Mouse (Mus musculus): ENCODE data around the gene 1110017D15Rik. TPM values are rescaled to one million over a fixed set of nuclear protein-coding genes. Genes with fewer than 3 reads are reported as not detected.

Gene 1110017D15Rik
- polyA plus RNA-seq, 1 experiment, result 40.8 TPM

- 58% methylated on average over 14 of the region's 14 CpGs for WGBS
- H3K4me1 ChIP-seq (ENCODE audit: control insufficient read depth, insufficient read depth, low read length), result no peaks in the 10 kb centered on the region
- no peak for DNase-seq
- no peak overlapping the region for H3K4me3 ChIP-seq (replicated peaks; ENCODE audit: extremely low read depth, low read depth, low read length)
- TF ChIP-seq POLR2A (IDR thresholded peaks at IDR 0.05; ENCODE audit: borderline replicate concordance, extremely low read depth, low read depth, low read length) (no peak), CTCF (IDR thresholded peaks at IDR 0.05; ENCODE audit: insufficient read depth, low read length) (no peak)
Measured at GRCm38 (mm10) chr4:41520641-41521040, 3.5 kb upstream of the 1110017D15Rik start.

GRCm38 (mm10) chr4:41519195-41519594 is 2.1 kb upstream of the 1110017D15Rik start:
- H3K4me1 ChIP-seq (ENCODE audit: control insufficient read depth, insufficient read depth, low read length), result no peaks in the 10 kb centered on the region
- no peak overlapping the region for H3K4me3 ChIP-seq (replicated peaks; ENCODE audit: extremely low read depth, low read depth, low read length)
- TF ChIP-seq CTCF (IDR thresholded peaks at IDR 0.05; ENCODE audit: insufficient read depth, low read length), result no peak
- TF ChIP-seq POLR2A (IDR thresholded peaks at IDR 0.05; ENCODE audit: borderline replicate concordance, extremely low read depth, low read depth, low read length), result no peak
- WGBS, result 94% methylated on average over 5 of the region's 5 CpGs
- DNase-seq, result no peak

DNA sequence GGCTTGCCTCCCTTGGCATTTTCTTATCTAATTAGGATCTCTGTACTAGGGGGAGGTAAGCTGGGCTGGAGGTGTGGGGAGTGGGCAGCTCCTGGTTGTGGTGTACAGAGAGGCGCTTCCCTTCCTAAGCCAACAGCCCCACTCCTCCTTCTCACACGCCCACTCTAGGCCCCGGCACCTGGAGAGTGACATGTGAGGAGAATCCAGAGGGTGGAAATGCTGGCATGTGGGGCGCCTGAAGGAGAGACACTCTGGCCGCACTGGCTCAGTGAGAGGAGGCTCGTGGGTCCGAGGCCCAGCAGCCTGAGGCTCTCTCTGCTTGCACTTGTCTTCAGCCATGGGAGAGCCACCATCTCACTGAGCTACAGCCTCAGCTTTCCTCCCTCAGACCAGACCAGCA is 1.2 kb upstream of the 1110017D15Rik start:
- H3K4me3 ChIP-seq (replicated peaks; ENCODE audit: extremely low read depth, low read depth, low read length), result no peak overlapping the region
- 79% methylated on average over 7 of the region's 7 CpGs for WGBS
- H3K4me1 ChIP-seq (ENCODE audit: control insufficient read depth, insufficient read depth, low read length), result no peaks in the 10 kb centered on the region
- TF ChIP-seq CTCF (IDR thresholded peaks at IDR 0.05; ENCODE audit: insufficient read depth, low read length) (no peak), POLR2A (IDR thresholded peaks at IDR 0.05; ENCODE audit: borderline replicate concordance, extremely low read depth, low read depth, low read length) (no peak)
- DNase-seq, result no peak

- TF ChIP-seq POLR2A (IDR thresholded peaks at IDR 0.05; ENCODE audit: borderline replicate concordance, extremely low read depth, low read depth, low read length) (no peak), CTCF (IDR thresholded peaks at IDR 0.05; ENCODE audit: insufficient read depth, low read length) (no peak)
- Histone ChIP-seq H3K4me1 (ENCODE audit: control insufficient read depth, insufficient read depth, low read length) (no peaks in the 10 kb centered on the region), H3K4me3 (replicated peaks; ENCODE audit: extremely low read depth, low read depth, low read length) (no peak overlapping the region)
- DNase-seq, result no peak
- 21% methylated on average over 8 of the region's 8 CpGs for WGBS
Measured at GRCm38 (mm10) chr4:41513714-41514113, 3.4 kb downstream of the 1110017D15Rik start.

DNA sequence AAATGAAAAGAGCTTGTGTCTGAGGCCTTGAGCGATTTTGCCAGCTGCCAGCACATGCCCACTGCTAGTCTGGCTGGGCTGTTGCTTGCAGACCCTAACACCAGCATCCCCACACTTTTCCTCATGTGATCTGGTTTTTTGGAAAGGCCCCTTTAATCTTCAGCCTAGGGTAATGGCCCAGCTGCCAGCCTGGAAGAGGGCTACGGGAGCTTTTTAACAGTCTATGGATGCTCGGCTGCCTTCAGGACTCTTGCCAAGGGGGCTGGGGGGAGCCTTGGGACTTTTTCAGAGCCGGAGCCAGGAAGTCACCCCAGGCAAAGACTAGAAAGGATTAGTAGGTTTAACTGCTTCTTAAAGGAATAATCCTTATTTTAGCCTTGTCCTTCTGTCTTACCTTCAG is 3.8 kb downstream of the 1110017D15Rik start:
- Histone ChIP-seq H3K4me3 (replicated peaks; ENCODE audit: extremely low read depth, low read depth, low read length) (no peak overlapping the region), H3K4me1 (ENCODE audit: control insufficient read depth, insufficient read depth, low read length) (no peaks in the 10 kb centered on the region)
- 48% methylated on average over 4 of the region's 4 CpGs for WGBS
- TF ChIP-seq CTCF (IDR thresholded peaks at IDR 0.05; ENCODE audit: insufficient read depth, low read length), result no peak
- TF ChIP-seq POLR2A (IDR thresholded peaks at IDR 0.05; ENCODE audit: borderline replicate concordance, extremely low read depth, low read depth, low read length), result no peak
- DNase-seq, result no peak

DNA sequence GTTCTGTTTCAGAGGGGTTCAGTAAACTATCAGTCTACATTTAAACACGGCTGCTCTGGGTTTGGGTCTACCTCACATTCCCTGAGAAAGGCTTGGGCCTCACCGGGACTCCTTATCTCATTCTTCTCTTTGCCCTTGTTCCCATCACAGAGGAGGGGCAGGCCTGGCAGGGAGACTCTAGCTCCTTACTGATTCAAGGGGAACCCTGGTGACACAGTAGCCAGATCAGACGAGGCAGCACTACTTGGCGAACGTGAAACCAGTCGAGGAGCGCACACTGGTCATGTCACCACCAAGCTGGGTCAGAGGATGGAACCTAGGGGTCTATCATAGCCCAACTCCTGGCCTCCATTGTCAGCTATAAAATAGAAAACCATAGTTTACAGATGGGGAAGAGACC is 9.1 kb downstream of the 1110017D15Rik start:
- no peak for DNase-seq
- 66% methylated on average over 7 of the region's 7 CpGs for WGBS
- TF ChIP-seq CTCF (IDR thresholded peaks at IDR 0.05; ENCODE audit: insufficient read depth, low read length) (no peak), POLR2A (IDR thresholded peaks at IDR 0.05; ENCODE audit: borderline replicate concordance, extremely low read depth, low read depth, low read length) (no peak)
- Histone ChIP-seq H3K4me1 (ENCODE audit: control insufficient read depth, insufficient read depth, low read length) (peaks cover 9% of the 10 kb centered on the region; the same call in 1 of the 2 replicates), H3K4me3 (replicated peaks; ENCODE audit: extremely low read depth, low read depth, low read length) (no peak overlapping the region)

GRCm38 (mm10) chr4:41507326-41507924 is 9.7 kb downstream of the 1110017D15Rik start:
- DNase-seq, result no peak
- 19% methylated on average over 22 of the region's 22 CpGs for WGBS
- H3K4me3 ChIP-seq (replicated peaks; ENCODE audit: extremely low read depth, low read depth, low read length), result peak overlapping the region; percentile 46
- TF ChIP-seq CTCF (IDR thresholded peaks at IDR 0.05; ENCODE audit: insufficient read depth, low read length), result no peak
- no peak; the same call in 1 of the 2 replicates for TF ChIP-seq POLR2A (IDR thresholded peaks at IDR 0.05; ENCODE audit: borderline replicate concordance, extremely low read depth, low read depth, low read length)
- H3K4me1 ChIP-seq (ENCODE audit: control insufficient read depth, insufficient read depth, low read length), result peaks cover 9% of the 10 kb centered on the region; the same call in 1 of the 2 replicates

- TF ChIP-seq POLR2A (IDR thresholded peaks at IDR 0.05; ENCODE audit: borderline replicate concordance, extremely low read depth, low read depth, low read length) (peak; percentile 32; the same call in 1 of the 2 replicates), CTCF (IDR thresholded peaks at IDR 0.05; ENCODE audit: insufficient read depth, low read length) (no peak)
- peak overlapping the region; percentile 46 for H3K4me3 ChIP-seq (replicated peaks; ENCODE audit: extremely low read depth, low read depth, low read length)
- under 1% methylated on average over 29 of the region's 29 CpGs for WGBS
- H3K4me1 ChIP-seq (ENCODE audit: control insufficient read depth, insufficient read depth, low read length), result peaks cover 9% of the 10 kb centered on the region; the same call in 1 of the 2 replicates
- DNase-seq, result peak; percentile 88
Measured at GRCm38 (mm10) chr4:41506906-41507305, 10.2 kb downstream of the 1110017D15Rik start.

DNA sequence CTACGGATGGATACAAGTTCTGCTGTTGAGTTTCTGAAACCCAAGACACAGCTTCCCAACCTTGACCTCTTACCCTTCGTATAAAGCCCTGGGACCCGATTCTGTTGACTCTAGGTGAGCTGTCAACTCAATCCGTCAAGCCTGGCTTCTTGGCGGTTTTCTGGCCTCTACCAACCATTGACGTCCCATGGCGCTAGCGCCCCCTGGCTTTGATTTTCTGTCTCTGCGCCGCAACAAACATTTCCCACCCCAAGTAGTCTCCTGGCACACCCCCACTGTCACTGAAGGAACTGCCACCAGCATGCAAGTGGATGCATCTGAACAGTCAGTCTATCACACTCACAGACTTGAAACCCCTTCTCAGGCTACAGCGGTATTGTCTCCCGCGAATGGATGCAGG is 11.0 kb downstream of the 1110017D15Rik start:
- DNase-seq, result peak; percentile 65
- TF ChIP-seq CTCF (IDR thresholded peaks at IDR 0.05; ENCODE audit: insufficient read depth, low read length) (peak; percentile 43; the same call in 1 of the 2 replicates), POLR2A (IDR thresholded peaks at IDR 0.05; ENCODE audit: borderline replicate concordance, extremely low read depth, low read depth, low read length) (no peak)
- WGBS, result 16% methylated on average over 13 of the region's 13 CpGs
- Histone ChIP-seq H3K4me3 (replicated peaks; ENCODE audit: extremely low read depth, low read depth, low read length) (no peak overlapping the region), H3K4me1 (ENCODE audit: control insufficient read depth, insufficient read depth, low read length) (peaks cover 9% of the 10 kb centered on the region; the same call in 1 of the 2 replicates)

GRCm38 (mm10) chr4:41505131-41505551 is 12.0 kb downstream of the 1110017D15Rik start:
- 53% methylated on average over 11 of the region's 11 CpGs for WGBS
- DNase-seq, result peak; percentile 35
- Histone ChIP-seq H3K4me3 (replicated peaks; ENCODE audit: extremely low read depth, low read depth, low read length) (no peak overlapping the region), H3K4me1 (ENCODE audit: control insufficient read depth, insufficient read depth, low read length) (peaks cover 9% of the 10 kb centered on the region; the same call in 1 of the 2 replicates)
- TF ChIP-seq CTCF (IDR thresholded peaks at IDR 0.05; ENCODE audit: insufficient read depth, low read length), result peak; percentile 12; the same call in 1 of the 2 replicates
- TF ChIP-seq POLR2A (IDR thresholded peaks at IDR 0.05; ENCODE audit: borderline replicate concordance, extremely low read depth, low read depth, low read length), result no peak

Data from lung, adult 2 months (tissue).